Mouse (Mus musculus) heart, postnatal 0 days (tissue): ENCODE measurements around the gene Olfr1143.

ENCODE experiments used
- CTCF ChIP-seq: IDR thresholded peaks from 2 replicates; pipeline ENCODE4 v1.5.1; 2016; ENCODE audit warnings: antibody characterized with exemption, control low read depth, low read depth
- EP300 ChIP-seq: IDR thresholded peaks from 2 replicates; pipeline ENCODE4 v1.6.1; 2016; ENCODE audit warnings: antibody characterized with exemption, low read depth

- TF ChIP-seq CTCF: no peak
- no peak for TF ChIP-seq EP300
Observed at GRCm38 (mm10) chr2:87843693-87844092, 43.3 kb downstream of the Olfr1143 start, which contains the start of gene Olfr1150-ps1.
